Mouse (Mus musculus) large intestine, adult 2 months (tissue): ENCODE results near the gene Sema5b. TPM values are rescaled to one million over a fixed set of nuclear protein-coding genes. Genes with fewer than 3 reads are reported as not detected.

Experiments
- DNase-seq: peaks from one replicate; pipeline ENCODE4 v3.0.0-alpha.2; 2012; ENCODE audit warnings: low read depth, low spot score
- WGBS: fragments of 180-500 bp; shearing (Covaris S2); methylation state at CpG from one replicate; pipeline ENCODE4 v1.1.7; 2018; 5-methylcytosine and 5-hydroxymethylcytosine counted together
- polyA plus RNA-seq: library from polyadenylated mRNA; depleted of rRNA; stranded (reverse); fragments of >200 nt; gene quantifications from 2 replicates; pipeline ENCODE4 v1.2.3, GENCODE M21; 2012

The Sema5b gene
- polyA plus RNA-seq, 1 experiment, result 0.19 TPM

DNA sequence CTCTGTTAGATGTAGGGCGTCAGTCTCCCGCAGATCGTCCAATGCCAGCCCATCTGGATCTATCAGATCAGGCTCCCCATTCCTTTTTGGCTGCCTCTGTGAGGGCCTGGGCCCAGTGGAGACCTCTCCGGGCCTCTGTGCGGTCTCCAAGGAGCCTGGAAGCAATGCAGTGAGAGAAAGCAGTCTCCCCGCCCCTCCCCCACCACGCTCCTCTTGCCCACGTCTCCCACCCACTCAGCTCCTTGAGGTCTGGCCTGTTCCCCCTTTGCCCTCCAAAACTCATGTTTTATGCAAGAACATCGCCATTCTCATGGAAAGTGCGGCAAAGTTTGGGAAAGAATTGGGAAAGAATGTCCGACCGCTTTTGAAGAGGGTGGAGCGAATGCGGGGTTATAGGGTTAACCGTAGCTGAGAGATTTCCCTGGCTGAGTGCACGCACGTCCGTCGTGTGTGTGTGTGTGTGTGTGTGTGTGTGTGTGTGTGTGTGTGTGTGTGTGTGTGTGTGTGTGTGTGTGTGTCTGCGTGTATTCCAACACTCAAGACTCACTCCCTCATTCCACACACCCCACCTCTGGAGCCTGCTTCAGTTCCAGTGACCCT, 47.0 kb downstream of the Sema5b start:
- no peak for DNase-seq
- 41% methylated on average over 20 of the region's 20 CpGs for WGBS

DNA sequence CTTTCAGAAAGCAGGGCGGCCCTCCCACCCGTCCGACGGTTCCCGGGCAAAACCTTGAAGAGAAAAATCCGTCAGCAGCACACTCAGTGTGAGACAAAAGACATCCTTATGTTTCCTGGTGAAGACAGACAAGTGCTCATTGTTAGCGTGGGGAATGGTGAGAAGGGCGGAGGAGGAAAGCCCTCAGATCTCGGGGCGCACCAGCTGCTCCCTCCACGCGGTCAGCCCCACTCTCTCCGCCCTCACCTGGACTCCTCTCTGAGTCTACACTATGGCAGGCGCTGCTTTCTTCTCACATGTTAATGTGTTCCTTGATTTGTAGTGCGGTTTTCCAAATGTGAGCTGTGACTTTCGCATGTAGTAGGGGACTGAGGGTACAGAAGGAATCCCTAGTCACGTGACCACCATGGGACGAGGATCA, 47.8 kb downstream of the Sema5b start:
- no peak for DNase-seq
- WGBS, result 31% methylated on average over 18 of the region's 18 CpGs

DNA sequence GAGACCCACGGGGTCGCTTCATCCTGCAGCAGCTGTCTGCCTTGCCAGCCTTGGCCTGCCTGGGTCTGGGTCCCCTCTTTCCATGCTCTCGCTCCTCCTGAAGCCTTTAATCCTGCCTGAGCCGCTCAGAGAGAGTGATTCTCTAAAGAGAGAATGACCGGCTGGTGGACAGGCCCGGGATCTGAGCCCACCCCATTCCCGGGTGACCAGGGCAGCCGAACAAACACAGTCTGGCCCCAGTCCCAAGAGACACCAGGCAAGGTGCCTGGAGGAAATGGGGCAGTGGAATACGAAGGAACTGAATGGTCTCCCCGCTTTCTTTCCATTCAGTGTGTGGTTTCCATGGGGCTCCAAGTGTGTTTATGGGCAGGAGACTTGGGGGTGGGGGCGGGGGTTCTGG, 50.8 kb downstream of the Sema5b start:
- DNase-seq, result no peak
- WGBS, result 55% methylated on average over 11 of the region's 11 CpGs

DNA sequence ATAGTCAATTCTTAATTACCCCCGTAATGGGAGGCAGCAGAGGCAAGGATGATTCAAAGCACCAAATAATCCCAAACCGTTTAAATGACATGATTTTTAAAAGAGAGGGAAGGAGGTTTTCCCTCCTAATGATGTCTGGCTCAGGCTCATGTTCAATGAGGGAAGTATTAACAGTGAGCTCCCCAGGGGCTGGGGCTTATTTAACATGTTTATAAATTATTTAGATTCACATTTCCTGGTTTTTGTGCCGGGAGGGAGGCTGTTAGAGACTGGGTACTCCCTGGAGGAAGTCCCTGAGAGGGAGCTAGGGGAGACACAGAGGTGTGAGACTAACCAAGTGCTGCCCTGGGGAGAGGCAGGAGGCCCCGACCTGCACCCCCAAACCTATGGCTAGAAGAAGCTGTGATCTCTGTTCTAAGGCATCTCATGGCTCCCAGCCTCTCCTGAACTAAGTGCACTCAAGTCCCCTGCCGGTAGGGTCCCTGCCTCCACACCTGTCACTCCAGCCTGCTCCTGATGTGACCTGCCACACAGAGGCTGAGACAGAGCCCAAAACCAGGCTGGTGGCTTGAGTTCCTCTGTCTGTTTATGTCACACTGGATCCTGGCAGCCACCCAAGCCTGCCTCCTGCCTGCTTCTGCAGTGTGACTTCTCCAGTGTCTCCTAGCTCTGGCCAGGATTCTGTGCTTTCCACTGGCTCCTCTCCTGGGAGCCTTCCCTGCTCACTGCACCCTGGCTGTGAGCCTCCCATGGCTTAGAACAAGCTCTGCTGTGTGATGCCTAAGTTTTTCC, 51.5 kb downstream of the Sema5b start:
- WGBS, result 24% methylated on average over 5 of the region's 5 CpGs
- DNase-seq, result no peak

DNA sequence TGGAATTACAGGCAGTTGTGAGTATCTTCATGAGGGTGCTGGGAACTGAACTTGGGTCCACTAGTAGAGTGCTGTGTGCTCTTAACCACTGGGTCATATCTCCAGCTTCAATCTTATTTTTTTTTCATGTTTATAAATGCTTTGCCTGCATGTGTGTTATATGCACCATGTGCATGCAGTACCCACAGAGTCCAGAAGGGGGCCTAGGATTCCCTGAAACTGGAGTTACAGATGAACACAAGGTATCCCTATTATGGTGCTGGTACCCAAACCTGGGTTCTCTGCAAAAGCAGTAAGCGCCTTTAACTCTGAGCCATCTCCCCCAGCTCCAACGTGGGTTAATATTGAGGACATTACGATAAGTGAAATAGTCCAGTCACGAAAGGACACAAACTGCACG, 52.5 kb downstream of the Sema5b start:
- WGBS, result 95% methylated on average over 5 of the region's 5 CpGs
- no peak for DNase-seq

DNA sequence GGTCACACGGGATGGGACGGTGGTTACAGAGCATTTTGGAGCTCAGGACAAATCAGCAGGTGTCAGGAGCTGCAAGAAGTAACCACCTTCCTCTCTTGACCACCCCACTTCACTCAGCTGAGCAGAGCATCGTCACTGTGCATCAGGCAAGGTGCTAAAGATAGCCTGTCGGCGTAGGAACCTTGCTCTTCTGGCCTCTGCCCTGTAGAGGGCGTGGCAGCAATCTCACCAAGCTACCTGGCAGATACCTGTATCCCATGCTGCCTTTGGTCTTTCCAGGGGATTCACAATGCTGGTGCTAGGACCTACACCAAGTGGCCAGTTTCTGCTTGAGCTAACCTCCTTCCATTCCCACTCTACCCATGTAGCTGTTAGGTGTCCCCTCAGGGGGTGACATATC, 55.3 kb downstream of the Sema5b start:
- no peak for DNase-seq
- WGBS, result 53% methylated on average over 6 of the region's 6 CpGs

DNA sequence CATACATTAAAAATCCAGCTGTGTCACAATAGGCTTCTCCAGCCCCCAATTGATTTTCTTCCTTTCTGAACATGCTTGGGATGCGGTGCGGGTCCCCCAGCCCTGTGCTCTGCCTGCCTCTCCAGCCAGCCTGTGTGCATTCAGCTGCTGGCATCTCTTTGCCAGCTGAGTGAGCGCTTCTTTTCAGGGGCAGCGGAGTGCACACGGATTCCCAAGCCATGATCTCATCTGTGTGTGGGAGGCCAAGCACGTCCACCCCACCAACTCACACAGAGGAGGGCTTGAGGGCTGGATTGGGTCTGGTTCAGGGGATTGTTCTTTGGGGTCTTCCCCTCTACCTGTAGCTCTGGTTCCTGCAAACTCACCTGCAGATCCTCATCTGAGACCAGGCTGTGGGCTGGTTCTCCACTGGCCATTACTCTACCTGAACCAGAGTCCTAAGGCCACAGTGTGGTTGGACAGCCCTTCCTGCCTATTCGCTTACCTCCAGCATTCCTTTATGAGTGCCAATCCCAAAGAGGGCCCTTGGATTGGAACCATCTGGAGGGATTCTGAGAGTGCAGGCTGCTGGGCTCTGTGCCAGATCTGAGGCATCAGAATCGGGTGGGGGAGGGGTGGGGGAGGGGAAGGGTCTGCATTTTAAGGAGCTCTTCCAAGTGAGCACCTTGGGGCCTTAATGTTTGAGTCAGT, 55.9 kb downstream of the Sema5b start:
- WGBS, result 65% methylated on average over 8 of the region's 8 CpGs
- no peak for DNase-seq

DNA sequence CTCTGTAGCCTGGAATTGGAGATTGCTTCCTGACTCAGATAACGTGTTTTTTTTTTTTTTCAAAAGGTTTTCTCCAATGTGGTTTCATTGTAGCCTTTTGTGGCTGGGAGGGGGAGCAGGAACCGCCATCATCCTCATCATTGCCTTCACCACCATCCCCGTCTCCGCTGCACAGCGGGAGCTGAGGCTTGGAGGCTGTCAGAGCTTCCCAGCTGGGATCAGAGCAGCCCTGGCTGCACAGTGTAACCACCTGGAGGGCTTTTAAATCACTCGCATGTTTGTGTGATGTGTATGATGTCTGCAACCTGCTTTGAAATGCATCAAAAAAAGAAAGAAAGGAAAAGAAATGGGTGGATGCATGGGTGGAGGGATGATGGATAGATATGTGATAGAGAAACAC, 57.0 kb downstream of the Sema5b start:
- WGBS, result 41% methylated on average over 6 of the region's 6 CpGs

DNA sequence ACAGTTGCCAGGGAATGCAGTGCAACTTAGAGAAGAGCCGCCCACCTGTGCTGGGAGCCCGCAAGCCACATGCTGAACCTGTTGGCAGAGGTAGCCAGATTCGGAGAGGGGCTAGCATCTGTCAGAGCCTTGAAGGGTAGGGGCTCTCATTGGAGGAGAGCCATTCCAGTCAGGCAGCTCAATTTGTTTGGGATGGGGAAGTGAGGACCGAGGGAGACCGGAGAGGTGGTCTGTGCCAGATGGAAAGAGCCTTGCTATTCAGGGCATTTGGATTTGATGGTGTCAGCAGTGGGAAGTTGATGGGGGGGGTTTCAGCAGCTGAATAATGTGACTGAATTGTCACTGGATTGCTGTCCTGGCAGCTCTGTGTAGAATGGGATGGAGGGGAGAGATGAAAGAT, 57.9 kb downstream of the Sema5b start:
- 62% methylated on average over 5 of the region's 5 CpGs for WGBS
- no peak for DNase-seq

More for the DNA sequence above, 57.0 kb downstream of the Sema5b start:
- DNase-seq, result no peak

DNA sequence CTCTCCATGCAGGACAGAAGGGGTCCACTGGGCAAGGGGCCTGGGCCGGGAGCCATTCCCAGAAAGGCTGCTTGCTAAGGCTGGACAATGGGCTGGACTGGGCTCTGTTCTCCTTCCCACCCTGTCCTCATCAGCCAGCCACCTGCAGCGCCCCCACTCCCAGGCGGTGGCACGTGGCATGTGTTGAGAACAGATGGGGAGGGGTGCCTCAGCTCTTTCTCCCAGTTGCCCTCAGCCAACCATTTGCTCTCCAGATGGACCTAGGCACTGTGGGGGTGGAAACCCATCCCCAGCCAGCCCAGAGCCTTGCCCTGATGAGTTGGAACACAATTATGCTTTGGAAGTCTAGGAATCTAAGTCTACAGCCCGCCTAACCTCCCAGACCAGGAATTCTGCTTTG, 59.3 kb downstream of the Sema5b start:
- DNase-seq, result no peak
- WGBS, result 85% methylated on average over 5 of the region's 5 CpGs

DNA sequence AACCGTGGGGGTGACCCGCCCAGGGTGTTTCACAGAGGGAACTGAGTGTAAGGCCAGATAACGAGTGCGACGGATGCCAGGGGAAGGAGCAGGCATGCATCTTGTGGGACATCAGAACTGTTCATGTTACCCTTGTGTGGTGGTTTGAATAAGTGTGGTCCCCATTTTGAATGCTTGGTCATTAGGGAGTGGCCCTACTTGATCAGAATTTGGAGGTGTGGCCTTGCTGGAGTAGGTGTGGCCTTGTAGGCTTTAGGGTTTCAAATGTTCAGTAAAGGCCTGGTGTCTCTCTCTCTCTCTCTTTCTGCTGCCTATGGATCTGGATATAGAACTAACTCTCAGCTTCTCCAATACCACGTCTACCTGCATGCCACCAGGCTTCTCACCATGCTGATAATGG, 60.5 kb downstream of the Sema5b start:
- WGBS, result 82% methylated on average over 6 of the region's 6 CpGs
- no peak for DNase-seq

DNA sequence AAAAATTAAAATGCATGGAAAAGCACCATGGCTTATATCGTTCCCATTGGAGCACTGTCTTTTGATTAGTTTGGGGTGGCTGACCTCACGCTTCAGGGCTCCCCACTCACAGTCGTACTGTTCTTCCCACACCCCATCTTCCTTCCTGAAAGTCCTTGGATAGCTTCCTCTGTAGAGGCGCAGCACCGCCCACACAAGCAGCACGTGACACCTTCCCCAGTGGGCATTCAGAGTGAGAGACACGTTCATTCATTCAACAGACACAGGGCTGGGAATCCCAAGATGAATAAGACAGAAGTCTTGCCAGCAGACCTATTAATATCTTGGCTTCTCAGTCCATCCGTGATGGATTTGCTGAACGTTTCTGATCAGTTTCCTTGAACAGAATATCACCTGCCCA, 61.6 kb downstream of the Sema5b start:
- DNase-seq, result no peak
- WGBS, result 77% methylated on average over 9 of the region's 9 CpGs

DNA sequence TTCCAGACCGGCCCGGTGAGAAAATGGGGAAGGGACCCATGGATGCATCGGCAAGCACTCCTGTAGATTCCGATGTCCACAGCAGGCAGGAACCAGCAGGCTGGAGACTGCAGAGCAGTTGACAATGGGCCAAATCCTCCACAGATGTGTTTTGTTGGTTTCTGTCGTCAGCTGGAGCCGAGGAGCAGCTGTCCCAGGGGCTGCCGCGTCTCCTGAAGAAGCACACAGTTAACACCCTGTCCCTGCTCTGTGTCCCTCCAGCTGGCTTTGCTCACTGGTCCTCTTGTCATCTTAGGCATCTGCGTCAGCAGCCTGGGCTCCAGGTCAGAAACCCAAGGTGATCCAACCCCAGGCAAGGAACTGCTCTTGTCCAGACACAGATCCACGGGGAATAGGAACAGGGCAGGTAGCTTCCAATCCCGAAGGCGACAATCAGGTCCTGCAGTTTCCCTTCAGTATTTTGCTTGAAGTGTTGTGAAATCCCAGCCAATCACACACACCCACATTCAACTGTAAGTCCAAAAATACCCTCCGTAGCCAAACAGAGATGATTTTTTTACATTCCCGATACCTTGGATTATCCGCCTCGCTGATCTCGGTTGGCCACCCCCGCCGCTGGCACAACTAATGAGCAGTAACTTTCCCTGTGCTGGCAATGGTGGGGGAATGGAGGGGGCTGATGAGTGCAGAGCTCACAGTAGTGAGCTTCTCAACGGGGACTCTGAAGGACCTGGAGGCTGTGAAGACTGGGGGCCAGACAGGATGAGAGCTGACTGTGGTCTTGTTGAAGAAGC, 63.0 kb downstream of the Sema5b start:
- no peak for DNase-seq
- 63% methylated on average over 20 of the region's 20 CpGs for WGBS

DNA sequence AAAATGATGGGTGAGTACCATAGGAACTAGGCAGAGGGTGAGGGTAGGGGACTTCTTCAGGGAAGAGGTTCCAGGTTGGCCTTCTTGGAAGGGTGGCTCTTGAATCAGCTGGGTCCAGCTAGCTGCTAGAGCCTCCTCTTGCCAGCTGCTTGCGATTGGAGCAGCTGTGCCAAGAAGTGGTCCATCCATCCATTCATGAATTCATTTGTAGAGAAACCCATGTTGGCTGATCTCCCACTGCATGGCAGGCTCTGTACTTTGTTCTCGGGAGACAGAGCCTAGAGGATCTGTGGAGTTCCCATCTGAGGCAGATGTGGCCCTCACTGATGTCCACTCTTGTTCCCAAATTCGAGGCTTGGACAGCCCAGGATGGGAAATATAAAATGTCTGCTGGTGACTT, 66.3 kb downstream of the Sema5b start:
- 74% methylated on average over 3 of the region's 3 CpGs for WGBS
- no peak for DNase-seq

DNA sequence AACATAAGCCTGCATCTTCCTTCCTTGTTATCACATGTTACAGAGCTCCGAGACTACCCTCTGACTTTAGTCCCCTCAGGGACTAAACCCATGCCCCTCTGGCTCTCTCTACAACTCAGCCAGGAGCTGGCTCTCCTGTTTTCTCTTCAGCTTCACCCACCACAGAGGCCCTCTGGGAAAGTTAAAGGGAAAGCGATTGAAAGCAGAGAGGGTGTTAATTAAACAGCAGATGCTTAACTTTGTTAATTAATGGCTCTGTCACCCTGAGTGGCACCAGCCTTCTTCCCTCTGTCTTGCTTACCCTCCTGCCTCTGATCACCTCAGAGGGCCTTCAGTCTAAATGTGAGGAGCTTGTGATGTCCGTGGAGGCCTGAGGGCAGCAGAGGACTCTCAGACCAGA, 67.3 kb downstream of the Sema5b start:
- no peak for DNase-seq
- WGBS, result 66% methylated on average over 3 of the region's 3 CpGs

DNA sequence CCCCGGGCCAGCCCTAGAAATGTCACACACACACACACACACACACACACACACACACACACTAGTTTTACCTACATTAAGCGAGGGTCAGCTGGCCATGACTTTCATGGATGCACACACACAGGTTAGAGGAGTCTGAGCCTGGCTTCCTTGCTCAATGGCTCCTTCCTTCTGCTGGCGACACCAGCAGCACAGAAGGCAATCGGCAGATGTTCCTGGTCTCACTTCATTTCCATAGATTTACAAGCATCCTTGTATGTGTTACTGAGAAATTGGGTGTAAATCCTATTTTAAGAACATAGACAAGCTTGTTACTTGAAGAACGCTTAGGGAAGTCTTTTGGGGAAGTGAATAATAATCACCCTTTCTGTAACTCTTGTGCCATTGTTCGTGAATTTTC, 68.6 kb downstream of the Sema5b start:
- DNase-seq, result no peak
- 64% methylated on average over 6 of the region's 6 CpGs for WGBS

DNA sequence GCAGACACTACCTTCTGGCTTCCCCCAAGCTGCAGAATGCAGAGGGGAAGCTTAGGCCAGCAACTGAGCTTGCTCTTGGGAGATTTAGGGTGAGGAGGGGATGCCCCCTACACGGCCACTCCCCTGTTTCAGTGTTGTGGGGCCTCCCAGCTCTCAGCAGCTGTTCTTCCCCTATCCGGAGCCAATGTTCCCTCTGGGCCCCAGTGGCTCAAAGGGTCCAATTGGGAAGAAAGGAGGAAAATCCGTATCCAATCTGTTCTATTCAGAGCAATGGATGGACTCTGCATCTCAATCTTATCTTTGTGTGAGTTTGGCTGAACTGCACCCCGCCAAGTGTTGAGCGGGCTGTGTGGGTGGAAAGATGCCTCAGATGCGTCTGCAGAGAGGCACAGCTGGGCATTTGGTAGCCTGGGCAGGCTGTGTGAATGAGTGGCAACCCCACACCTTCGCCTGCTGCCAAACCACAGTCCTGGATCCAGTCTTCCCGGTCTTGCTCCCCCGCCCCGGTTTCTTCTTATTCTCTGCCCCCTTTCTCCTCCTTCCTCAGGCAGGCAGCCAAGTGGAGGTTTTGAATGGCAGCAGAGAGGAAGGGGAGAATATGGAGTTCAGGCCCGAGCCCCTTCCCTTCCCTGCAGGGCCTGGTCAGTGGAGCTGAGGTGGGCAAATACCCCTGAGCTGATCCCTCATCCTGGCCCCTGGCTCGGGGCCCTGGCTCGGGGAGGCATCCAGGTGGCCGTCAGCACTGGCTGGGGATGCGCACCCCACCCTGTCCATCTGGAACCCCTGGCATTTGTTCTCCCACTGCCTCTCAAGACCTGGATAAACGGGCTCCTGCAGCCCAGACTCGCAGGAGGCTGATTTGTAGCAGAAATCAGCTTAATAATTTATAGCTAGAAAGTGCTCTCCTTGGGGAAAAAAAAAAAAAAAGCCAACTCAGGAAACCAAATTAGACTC, 73.2 kb downstream of the Sema5b start:
- 42% methylated on average over 17 of the region's 17 CpGs for WGBS
- no peak for DNase-seq

DNA sequence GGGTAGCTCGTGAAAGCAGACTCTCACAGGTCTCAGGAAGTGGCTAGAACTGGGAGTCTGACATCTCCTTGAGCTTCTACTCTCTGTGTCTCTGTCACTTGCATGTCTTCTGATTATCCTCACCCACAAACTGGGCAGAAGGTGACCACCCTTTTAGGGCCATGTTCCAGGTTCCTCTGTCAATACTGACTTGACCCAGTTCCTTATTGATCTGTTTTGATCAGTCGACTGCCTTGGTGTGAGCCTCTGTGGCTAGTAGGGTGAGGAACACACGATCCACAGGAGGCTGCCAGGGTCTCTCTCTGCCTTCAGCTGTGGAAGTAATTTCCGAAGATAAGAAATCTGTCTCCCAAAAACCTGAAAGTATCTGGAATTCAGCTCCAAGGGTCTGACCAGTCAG, 76.8 kb downstream of the Sema5b start:
- WGBS, result 80% methylated on average over 4 of the region's 4 CpGs
- no peak for DNase-seq

DNA sequence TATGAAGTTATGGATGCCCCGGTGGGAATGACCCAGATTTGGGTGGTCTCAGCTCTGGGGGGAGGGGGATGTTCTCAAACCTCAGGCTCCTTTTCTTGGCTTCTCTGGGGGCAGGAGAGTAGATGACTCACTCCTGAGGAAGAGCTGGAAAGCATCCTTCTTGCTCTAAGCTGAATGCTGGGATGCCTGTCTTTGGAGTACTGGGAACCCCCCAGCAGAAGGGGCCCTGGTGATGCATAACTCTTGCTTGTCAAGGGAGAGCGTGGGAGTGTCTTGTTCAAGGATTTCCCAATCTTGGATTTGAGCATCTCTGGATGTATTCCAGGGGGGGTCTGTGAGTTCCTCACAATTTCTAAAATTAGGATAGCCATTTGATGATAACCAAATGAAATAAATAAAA, 82.1 kb downstream of the Sema5b start:
- 90% methylated on average over 2 of the region's 2 CpGs for WGBS
- no peak for DNase-seq
